Mouse (Mus musculus) intestine, embryonic 16.5 days (tissue): ENCODE data around the gene Nat10. TPM values are rescaled to one million over a fixed set of nuclear protein-coding genes. Genes with fewer than 3 reads are reported as not detected.

Experiments
- ATAC-seq: fragments of 200-750 bp; cut with Nextera tagmentation; 2 replicates; pipeline ENCODE4 v1.8.0; 2017; ENCODE audit warnings: moderate TSS enrichment, moderate library complexity
- H3K27ac ChIP-seq: fragments of 300-500 bp; sonication (generic); 2 replicates; pipeline ENCODE4 v1.5.1; 2014; ENCODE audit warnings: mild to moderate bottlenecking, low read length
- H3K27me3 ChIP-seq: fragments of 300-500 bp; sonication (generic); replicated peaks from 2 replicates; pipeline ENCODE4 v1.6.1; 2014; ENCODE audit warnings: low read length, control low read depth, mixed read lengths; ENCODE audit not compliant: control insufficient read depth, insufficient read depth
- H3K36me3 ChIP-seq: fragments of 300-500 bp; sonication (generic); 2 replicates; pipeline ENCODE4 v1.6.1; 2014; ENCODE audit warnings: low read length, control low read depth; ENCODE audit not compliant: control insufficient read depth, insufficient read depth
- H3K4me1 ChIP-seq: fragments of 300-500 bp; sonication (generic); 2 replicates; pipeline ENCODE4 v1.6.1; 2014; ENCODE audit warnings: low read length, control low read depth, mixed read lengths; ENCODE audit not compliant: control insufficient read depth, insufficient read depth
- H3K4me2 ChIP-seq: fragments of 300-500 bp; sonication (generic); 2 replicates; pipeline ENCODE4 v1.6.1; 2014; ENCODE audit warnings: low read depth, low read length, control low read depth
- H3K4me3 ChIP-seq: fragments of 300-500 bp; sonication (generic); 2 replicates; pipeline ENCODE4 v1.5.1; 2014; ENCODE audit warnings: mild to moderate bottlenecking, low read length
- H3K9ac ChIP-seq: fragments of 300-500 bp; sonication (generic); 2 replicates; pipeline ENCODE4 v1.6.1; 2014; ENCODE audit warnings: low read depth, low read length
- H3K9me3 ChIP-seq: fragments of 300-500 bp; sonication (generic); 2 replicates; pipeline ENCODE4 v1.6.1; 2016; ENCODE audit warnings: low read length, control low read depth; ENCODE audit not compliant: control insufficient read depth
- WGBS: fragments of 180-500 bp; shearing (Covaris S2); extraction: QIAGEN DNeasy Blood & Tissue Kit; methylation state at CpG from one replicate; pipeline ENCODE4 v1.1.7; 2014; 5-methylcytosine and 5-hydroxymethylcytosine counted together
- polyA plus RNA-seq: library from polyadenylated mRNA; unstranded; fragments of >200 nt; fragmentation: Nextera tagmentation; extraction: Ambion mirVana; gene quantifications from 2 replicates; pipeline ENCODE4 v1.2.1, GENCODE M21; 2015

Gene Nat10
- polyA plus RNA-seq, 1 experiment from 2014 or later, result 28.9 TPM

- Histone ChIP-seq H3K27ac (no peak overlapping the region), H3K4me1 (peaks cover 6% of the 10 kb centered on the region; the same call in 1 of the 2 replicates), H3K36me3 (no peaks in the 10 kb centered on the region; the same call in 1 of the 2 replicates), H3K27me3 (no peaks in the 10 kb centered on the region), H3K9ac (no peak overlapping the region), H3K9me3 (no peaks in the 10 kb centered on the region), H3K4me3 (no peak overlapping the region), H3K4me2 (no peak overlapping the region)
- 26% methylated on average over 11 of the region's 11 CpGs for WGBS
- peak; percentile 83 for ATAC-seq
Measured at GRCm38 (mm10) chr2:103706226-103706625, 54.8 kb downstream of the Nat10 start.

GRCm38 (mm10) chr2:103705826-103706225, 55.2 kb downstream of the Nat10 start:
- Histone ChIP-seq H3K4me1 (peaks cover 6% of the 10 kb centered on the region; the same call in 1 of the 2 replicates), H3K4me3 (no peak overlapping the region), H3K9me3 (no peaks in the 10 kb centered on the region), H3K9ac (no peak overlapping the region), H3K27me3 (no peaks in the 10 kb centered on the region), H3K4me2 (no peak overlapping the region), H3K36me3 (no peaks in the 10 kb centered on the region; the same call in 1 of the 2 replicates), H3K27ac (no peak overlapping the region)
- WGBS, result 74% methylated on average over 4 of the region's 4 CpGs
- ATAC-seq, result 0 out of 2 replicates have a peak, but pooled peaks have one; percentile 3

GRCm38 (mm10) chr2:103703865-103704264, 57.2 kb downstream of the Nat10 start:
- no peaks in the 10 kb centered on the region; the same call in 1 of the 2 replicates for H3K36me3 ChIP-seq
- H3K9ac ChIP-seq, result no peak overlapping the region
- H3K4me3 ChIP-seq, result no peak overlapping the region
- H3K27me3 ChIP-seq, result no peaks in the 10 kb centered on the region
- H3K9me3 ChIP-seq, result no peaks in the 10 kb centered on the region
- no peak overlapping the region for H3K4me2 ChIP-seq
- 62% methylated on average over 4 of the region's 4 CpGs for WGBS
- H3K4me1 ChIP-seq, result peaks cover 6% of the 10 kb centered on the region; the same call in 1 of the 2 replicates
- H3K27ac ChIP-seq, result no peak overlapping the region
- ATAC-seq, result no peak

- H3K9ac ChIP-seq, result no peak overlapping the region
Measured at GRCm38 (mm10) chr2:103703336-103703735, 57.7 kb downstream of the Nat10 start.

GRCm38 (mm10) chr2:103700514-103700913, 60.6 kb downstream of the Nat10 start:
- H3K4me2 ChIP-seq, result no peak overlapping the region
- H3K27ac ChIP-seq, result no peak overlapping the region
- no peak overlapping the region for H3K9ac ChIP-seq
- H3K9me3 ChIP-seq, result no peaks in the 10 kb centered on the region
- H3K4me3 ChIP-seq, result no peak overlapping the region
- ATAC-seq, result no peak
- H3K36me3 ChIP-seq, result no peaks in the 10 kb centered on the region
- H3K4me1 ChIP-seq, result no peaks in the 10 kb centered on the region
- H3K27me3 ChIP-seq, result no peaks in the 10 kb centered on the region
- WGBS, result 80% methylated on average over 12 of the region's 12 CpGs

More at GRCm38 (mm10) chr2:103703336-103703735, 57.7 kb downstream of the Nat10 start:
- Histone ChIP-seq H3K27ac (no peak overlapping the region), H3K36me3 (no peaks in the 10 kb centered on the region; the same call in 1 of the 2 replicates), H3K27me3 (no peaks in the 10 kb centered on the region), H3K4me1 (peaks cover 6% of the 10 kb centered on the region; the same call in 1 of the 2 replicates), H3K4me2 (no peak overlapping the region), H3K9me3 (no peaks in the 10 kb centered on the region), H3K4me3 (no peak overlapping the region)
- ATAC-seq, result no peak
- WGBS, result 77% methylated on average over 10 of the region's 10 CpGs

- Histone ChIP-seq H3K4me1 (no peaks in the 10 kb centered on the region), H3K36me3 (no peaks in the 10 kb centered on the region), H3K27ac (no peak overlapping the region), H3K27me3 (no peaks in the 10 kb centered on the region), H3K4me2 (no peak overlapping the region), H3K9ac (no peak overlapping the region), H3K4me3 (no peak overlapping the region), H3K9me3 (no peaks in the 10 kb centered on the region)
- no peak for ATAC-seq
- WGBS, result 60% methylated on average over 3 of the region's 3 CpGs
Measured at GRCm38 (mm10) chr2:103696177-103696576, 64.9 kb downstream of the Nat10 start.

- 82% methylated on average over 4 of the region's 4 CpGs for WGBS
- ATAC-seq, result no peak
- H3K4me2 ChIP-seq, result no peak overlapping the region
- no peaks in the 10 kb centered on the region for H3K36me3 ChIP-seq
- no peak overlapping the region for H3K9ac ChIP-seq
- H3K9me3 ChIP-seq, result no peaks in the 10 kb centered on the region
- H3K27ac ChIP-seq, result no peak overlapping the region
- H3K27me3 ChIP-seq, result no peaks in the 10 kb centered on the region
- no peak overlapping the region for H3K4me3 ChIP-seq
- no peaks in the 10 kb centered on the region for H3K4me1 ChIP-seq
Measured at GRCm38 (mm10) chr2:103694777-103695563, 66.1 kb downstream of the Nat10 start.

- no peak for ATAC-seq
- Histone ChIP-seq H3K4me3 (no peak overlapping the region), H3K27me3 (no peaks in the 10 kb centered on the region), H3K36me3 (no peaks in the 10 kb centered on the region), H3K4me2 (no peak overlapping the region), H3K4me1 (no peaks in the 10 kb centered on the region), H3K9ac (no peak overlapping the region), H3K27ac (no peak overlapping the region), H3K9me3 (no peaks in the 10 kb centered on the region)
- 79% methylated on average over 1 of the region's 1 CpGs for WGBS
Measured at GRCm38 (mm10) chr2:103692810-103693209, 68.3 kb downstream of the Nat10 start.

GRCm38 (mm10) chr2:103691278-103691677, 69.8 kb downstream of the Nat10 start:
- H3K27me3 ChIP-seq, result no peaks in the 10 kb centered on the region
- H3K4me1 ChIP-seq, result no peaks in the 10 kb centered on the region
- H3K4me2 ChIP-seq, result no peak overlapping the region
- H3K9me3 ChIP-seq, result no peaks in the 10 kb centered on the region
- 72% methylated on average over 1 of the region's 1 CpGs for WGBS
- no peak overlapping the region for H3K4me3 ChIP-seq
- H3K27ac ChIP-seq, result no peak overlapping the region
- no peak for ATAC-seq
- no peaks in the 10 kb centered on the region for H3K36me3 ChIP-seq
- H3K9ac ChIP-seq, result no peak overlapping the region
